Mouse (Mus musculus): ENCODE results near the gene Lims1. TPM values are rescaled to one million over a fixed set of nuclear protein-coding genes. Genes with fewer than 3 reads are reported as not detected.

Lims1 gene
- polyA plus RNA-seq, 1 experiment from 2014 or later: 111 TPM

DNA sequence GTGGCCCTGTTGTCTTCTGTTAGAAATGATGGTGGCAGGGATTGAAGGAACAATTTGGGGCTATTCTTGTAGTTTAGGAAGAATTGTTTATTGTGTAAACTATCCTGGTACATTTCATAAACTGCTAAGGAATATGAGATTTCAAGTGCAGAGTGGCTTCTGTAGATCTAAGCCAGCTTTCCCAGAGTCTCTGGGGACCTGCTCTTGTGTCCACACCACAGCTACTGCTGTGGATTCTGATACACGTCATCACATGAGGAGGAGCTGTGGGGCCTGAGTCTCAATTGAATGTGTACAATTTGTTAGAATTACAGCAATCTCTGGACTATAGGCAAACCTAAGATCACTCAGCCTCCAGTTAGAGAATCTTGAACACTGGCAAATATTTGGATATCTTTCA, 15.3 kb downstream of the Lims1 start:
- no peak for ATAC-seq (ENCODE audit: low FRiP score, low TSS enrichment)
- Histone ChIP-seq H3K4me2 (replicated peaks; ENCODE audit: low read depth) (no peak overlapping the region), H3K27ac (replicated peaks) (peak overlapping the region; percentile 30; the same call in 1 of the 2 replicates), H3K36me3 (ENCODE audit: control insufficient read depth, insufficient read depth, low read length) (no peaks in the 10 kb centered on the region), H3K27me3 (ENCODE audit: control insufficient read depth, insufficient read depth, low read length) (no peaks in the 10 kb centered on the region), H3K4me3 (ENCODE audit: low read depth, low read length) (no peak overlapping the region), H3K9ac (ENCODE audit: low read length) (no peak overlapping the region), H3K4me1 (replicated peaks; ENCODE audit: control insufficient read depth, insufficient read depth) (0 out of 2 replicates have a peak, but pooled peaks cover 2% of the 10 kb centered on the region), H3K9me3 (ENCODE audit: control insufficient read depth, low read length) (no peaks in the 10 kb centered on the region)
- WGBS: 21% methylated on average over 1 of the region's 1 CpGs
- no peak for DNase-seq (ENCODE audit: low spot score)
- TF ChIP-seq CTCF (IDR thresholded peaks at IDR 0.05; ENCODE audit: low read depth): no peak
- TF ChIP-seq EP300 (optimal IDR thresholded peaks at IDR 0.05): no peak

DNA sequence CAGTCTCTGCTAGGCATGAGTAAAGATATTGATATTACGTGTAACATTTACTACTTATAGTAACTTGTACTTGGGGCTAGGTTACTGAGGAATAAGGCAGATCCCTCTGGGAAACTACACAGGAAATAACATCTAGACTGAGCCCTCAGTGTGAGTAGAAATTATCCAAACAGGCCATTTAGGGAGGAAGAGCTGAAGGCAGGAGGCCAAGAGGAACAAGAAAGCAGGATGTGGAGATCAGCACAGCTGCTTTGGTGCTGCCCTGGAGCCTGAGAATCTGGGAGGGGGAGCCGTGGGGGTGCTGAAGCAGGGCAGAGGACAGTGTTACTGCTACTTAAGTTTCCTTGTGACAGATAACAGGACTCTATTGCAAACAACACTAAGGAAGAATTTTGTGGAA, 18.4 kb downstream of the Lims1 start:
- ATAC-seq (ENCODE audit: low FRiP score, low TSS enrichment): peak; percentile 63; the same call in 1 of the 2 replicates
- DNase-seq (ENCODE audit: low spot score): no peak
- Histone ChIP-seq H3K36me3 (ENCODE audit: control insufficient read depth, insufficient read depth, low read length) (no peaks in the 10 kb centered on the region), H3K9ac (ENCODE audit: low read length) (no peak overlapping the region), H3K4me3 (ENCODE audit: low read depth, low read length) (no peak overlapping the region), H3K4me1 (replicated peaks; ENCODE audit: control insufficient read depth, insufficient read depth) (0 out of 2 replicates have a peak, but pooled peaks cover 2% of the 10 kb centered on the region), H3K27ac (replicated peaks) (peak overlapping the region; percentile 86), H3K9me3 (ENCODE audit: control insufficient read depth, low read length) (no peaks in the 10 kb centered on the region), H3K27me3 (ENCODE audit: control insufficient read depth, insufficient read depth, low read length) (no peaks in the 10 kb centered on the region), H3K4me2 (replicated peaks; ENCODE audit: low read depth) (no peak overlapping the region)
- TF ChIP-seq CTCF (IDR thresholded peaks at IDR 0.05; ENCODE audit: low read depth): no peak
- TF ChIP-seq EP300 (optimal IDR thresholded peaks at IDR 0.05): no peak
- 41% methylated on average over 2 of the region's 2 CpGs for WGBS

DNA sequence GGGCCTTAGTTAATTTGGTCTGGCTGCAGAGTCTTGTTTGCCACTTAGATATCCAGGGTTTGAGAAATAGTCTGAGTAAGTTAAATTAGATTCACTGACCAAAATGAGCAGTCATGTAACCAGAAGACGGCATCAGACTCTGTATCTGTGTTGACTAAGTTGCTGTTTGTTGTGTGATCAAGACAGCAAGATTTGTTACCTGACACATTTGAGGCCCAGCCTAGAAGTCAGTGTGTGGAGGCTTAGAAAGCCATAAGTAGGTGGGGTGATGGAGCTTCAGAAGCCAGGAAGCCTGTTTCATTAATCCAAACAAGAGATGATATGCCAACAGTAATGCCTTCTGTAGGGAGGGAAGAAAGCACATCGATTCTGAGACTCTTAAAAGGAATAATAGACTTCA, 18.9 kb downstream of the Lims1 start:
- no peaks in the 10 kb centered on the region for H3K36me3 ChIP-seq (ENCODE audit: control insufficient read depth, insufficient read depth, low read length)
- ATAC-seq (ENCODE audit: low FRiP score, low TSS enrichment) (no peak), DNase-seq (ENCODE audit: low spot score) (no peak)
- H3K4me1 ChIP-seq (replicated peaks; ENCODE audit: control insufficient read depth, insufficient read depth): 0 out of 2 replicates have a peak, but pooled peaks cover 2% of the 10 kb centered on the region
- no peak for TF ChIP-seq EP300 (optimal IDR thresholded peaks at IDR 0.05)
- no peak for TF ChIP-seq CTCF (IDR thresholded peaks at IDR 0.05; ENCODE audit: low read depth)
- WGBS: 29% methylated on average over 2 of the region's 2 CpGs
- H3K4me3 ChIP-seq (ENCODE audit: low read depth, low read length): no peak overlapping the region
- H3K9me3 ChIP-seq (ENCODE audit: control insufficient read depth, low read length): no peaks in the 10 kb centered on the region
- no peak overlapping the region for H3K4me2 ChIP-seq (replicated peaks; ENCODE audit: low read depth)
- no peak overlapping the region for H3K9ac ChIP-seq (ENCODE audit: low read length)
- peak overlapping the region; percentile 86 for H3K27ac ChIP-seq (replicated peaks)
- H3K27me3 ChIP-seq (ENCODE audit: control insufficient read depth, insufficient read depth, low read length): no peaks in the 10 kb centered on the region

DNA sequence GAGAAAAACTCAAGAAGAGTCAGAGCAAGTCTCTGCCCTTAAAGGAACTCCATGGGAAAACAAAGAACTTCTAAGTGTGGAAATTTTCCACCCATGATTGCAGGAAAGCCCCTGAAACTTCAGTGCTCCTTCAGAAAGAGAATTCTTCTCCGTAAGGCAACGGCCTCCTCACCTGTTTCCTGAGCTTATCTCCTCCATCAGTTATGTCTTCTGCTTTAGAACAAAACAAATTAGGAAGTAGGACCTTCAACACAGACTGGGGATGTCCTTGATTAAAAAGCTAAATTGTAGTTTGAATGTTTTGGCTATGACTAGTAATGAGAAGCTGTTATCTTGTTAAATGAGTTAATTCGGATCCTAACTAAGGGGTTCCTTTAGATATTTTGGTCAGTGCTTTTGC, 20.3 kb downstream of the Lims1 start:
- peak overlapping the region; percentile 45; the same call in 1 of the 2 replicates for H3K27ac ChIP-seq (replicated peaks)
- ATAC-seq (ENCODE audit: low FRiP score, low TSS enrichment) (no peak), DNase-seq (ENCODE audit: low spot score) (no peak)
- no peak for TF ChIP-seq EP300 (optimal IDR thresholded peaks at IDR 0.05)
- no peak for TF ChIP-seq CTCF (IDR thresholded peaks at IDR 0.05; ENCODE audit: low read depth)
- 80% methylated on average over 3 of the region's 3 CpGs for WGBS
- H3K9ac ChIP-seq (ENCODE audit: low read length): no peak overlapping the region
- H3K4me1 ChIP-seq (replicated peaks; ENCODE audit: control insufficient read depth, insufficient read depth): 0 out of 2 replicates have a peak, but pooled peaks cover 2% of the 10 kb centered on the region
- no peaks in the 10 kb centered on the region for H3K27me3 ChIP-seq (ENCODE audit: control insufficient read depth, insufficient read depth, low read length)
- H3K4me2 ChIP-seq (replicated peaks; ENCODE audit: low read depth): no peak overlapping the region
- H3K36me3 ChIP-seq (ENCODE audit: control insufficient read depth, insufficient read depth, low read length): no peaks in the 10 kb centered on the region
- H3K4me3 ChIP-seq (ENCODE audit: low read depth, low read length): no peak overlapping the region
- H3K9me3 ChIP-seq (ENCODE audit: control insufficient read depth, low read length): no peaks in the 10 kb centered on the region

DNA sequence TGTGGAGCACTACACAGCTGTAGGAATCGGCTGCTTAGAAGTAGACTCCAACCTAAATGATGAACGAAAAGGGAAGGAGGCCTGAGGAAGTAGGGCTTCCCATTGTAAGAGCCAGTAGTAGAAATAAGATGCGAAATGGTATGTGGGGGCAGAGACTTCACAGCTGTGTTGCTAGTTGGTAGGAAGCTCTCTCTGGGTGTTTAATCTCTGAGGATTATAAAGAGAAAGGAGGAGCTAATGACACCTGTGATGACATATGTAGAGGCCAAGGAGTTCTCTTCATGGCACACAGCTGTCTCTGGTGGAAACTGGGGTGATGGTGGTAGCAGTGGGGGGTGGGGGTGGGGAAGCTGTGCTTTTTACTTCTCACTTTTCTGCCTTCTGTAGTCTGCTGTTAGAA, 27.3 kb downstream of the Lims1 start:
- DNase-seq (ENCODE audit: low spot score) (no peak), ATAC-seq (ENCODE audit: low FRiP score, low TSS enrichment) (no peak)
- 79% methylated on average over 3 of the region's 3 CpGs for WGBS

DNA sequence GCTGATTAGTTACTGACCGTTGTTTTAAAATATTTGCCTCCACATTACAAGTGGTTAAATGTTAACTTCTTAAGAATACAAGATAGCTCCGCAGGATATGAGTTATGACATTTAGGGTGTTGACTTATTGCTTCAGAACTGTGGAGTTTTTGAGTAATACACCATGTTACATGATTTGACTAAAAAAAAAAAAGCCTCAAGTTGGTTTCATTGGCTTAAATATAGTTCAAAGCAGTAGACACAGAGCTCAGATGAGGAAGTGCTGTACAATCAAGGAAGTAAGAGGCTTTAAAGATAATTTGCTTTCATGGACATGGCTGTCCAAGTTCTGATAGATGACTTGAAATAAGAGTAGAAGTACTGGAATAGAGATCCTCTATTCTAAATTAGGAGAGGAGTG, 28.4 kb downstream of the Lims1 start:
- Histone ChIP-seq H3K27me3 (ENCODE audit: control insufficient read depth, insufficient read depth, low read length) (no peaks in the 10 kb centered on the region), H3K36me3 (ENCODE audit: control insufficient read depth, insufficient read depth, low read length) (no peaks in the 10 kb centered on the region), H3K4me2 (replicated peaks; ENCODE audit: low read depth) (no peak overlapping the region), H3K27ac (replicated peaks) (no peak overlapping the region), H3K4me1 (replicated peaks; ENCODE audit: control insufficient read depth, insufficient read depth) (peaks cover 4% of the 10 kb centered on the region; the same call in 1 of the 2 replicates), H3K4me3 (ENCODE audit: low read depth, low read length) (no peak overlapping the region), H3K9me3 (ENCODE audit: control insufficient read depth, low read length) (no peaks in the 10 kb centered on the region), H3K9ac (ENCODE audit: low read length) (no peak overlapping the region)
- DNase-seq (ENCODE audit: low spot score) (no peak), ATAC-seq (ENCODE audit: low FRiP score, low TSS enrichment) (no peak)
- no peak for TF ChIP-seq EP300 (optimal IDR thresholded peaks at IDR 0.05)
- no peak for TF ChIP-seq CTCF (IDR thresholded peaks at IDR 0.05; ENCODE audit: low read depth)
- 44% methylated on average over 2 of the region's 2 CpGs for WGBS

More for the DNA sequence above, 27.3 kb downstream of the Lims1 start:
- Histone ChIP-seq H3K9me3 (ENCODE audit: control insufficient read depth, low read length) (no peaks in the 10 kb centered on the region), H3K27ac (replicated peaks) (no peak overlapping the region), H3K27me3 (ENCODE audit: control insufficient read depth, insufficient read depth, low read length) (no peaks in the 10 kb centered on the region), H3K4me1 (replicated peaks; ENCODE audit: control insufficient read depth, insufficient read depth) (peaks cover 4% of the 10 kb centered on the region; the same call in 1 of the 2 replicates), H3K4me3 (ENCODE audit: low read depth, low read length) (no peak overlapping the region), H3K4me2 (replicated peaks; ENCODE audit: low read depth) (no peak overlapping the region), H3K36me3 (ENCODE audit: control insufficient read depth, insufficient read depth, low read length) (no peaks in the 10 kb centered on the region), H3K9ac (ENCODE audit: low read length) (no peak overlapping the region)
- TF ChIP-seq EP300 (optimal IDR thresholded peaks at IDR 0.05) (no peak), CTCF (IDR thresholded peaks at IDR 0.05; ENCODE audit: low read depth) (no peak)

Data from stomach, postnatal 0 days (tissue).